Mouse (Mus musculus) liver, embryonic 16.5 days (tissue): ENCODE measurements at regions not wholly inside any gene's neighbourhood (a gene's known extent, or its start where the extent isn't known, plus 50 kb on each side); places are given as distances from the start of the nearest gene placed in this dataset.
"Not testable (repeated sequence)": the region's sequence is repeated elsewhere in the genome, so short reads cannot be mapped to it uniquely, and the experiment has no call there.

ENCODE experiments used
- ATAC-seq: fragments of 200-750 bp; cut with Nextera tagmentation; 2 replicates; pipeline ENCODE4 v1.8.0; 2017; ENCODE audit warnings: low read depth, mild to moderate bottlenecking, moderate number of reproducible peaks, moderate library complexity
- H3K27ac ChIP-seq: fragments of 300-500 bp; sonication (generic); 2 replicates; pipeline ENCODE4 v1.5.1; 2014; ENCODE audit warnings: mild to moderate bottlenecking, low read length
- H3K27me3 ChIP-seq: fragments of 300-500 bp; sonication (generic); 2 replicates; pipeline ENCODE4 v1.6.1; 2014; ENCODE audit warnings: low read depth, low read length, mixed read lengths; ENCODE audit not compliant: control insufficient read depth, insufficient read depth
- H3K36me3 ChIP-seq: fragments of 300-500 bp; sonication (generic); 2 replicates; pipeline ENCODE4 v1.6.1; 2014; ENCODE audit warnings: mild to moderate bottlenecking; ENCODE audit not compliant: control insufficient read depth, insufficient read depth
- H3K4me1 ChIP-seq: fragments of 300-500 bp; sonication (generic); 2 replicates; pipeline ENCODE4 v1.6.1; 2014; ENCODE audit warnings: low read depth, low read length, mixed read lengths; ENCODE audit not compliant: control insufficient read depth
- H3K4me2 ChIP-seq: fragments of 300-500 bp; sonication (generic); 2 replicates; pipeline ENCODE4 v1.6.1; 2014; ENCODE audit warnings: low read depth, low read length, mixed read lengths
- H3K4me3 ChIP-seq: fragments of 300-500 bp; sonication (generic); 2 replicates; pipeline ENCODE4 v1.5.1; 2014; ENCODE audit warnings: low read depth, mild to moderate bottlenecking, low read length
- H3K9ac ChIP-seq: fragments of 300-500 bp; sonication (generic); 2 replicates; pipeline ENCODE4 v1.6.1; 2014; ENCODE audit warnings: low read depth, low read length
- H3K9me3 ChIP-seq: fragments of 300-500 bp; sonication (generic); replicated peaks from 2 replicates; pipeline ENCODE4 v1.6.1; 2016; ENCODE audit warnings: low read length; ENCODE audit not compliant: control insufficient read depth
- WGBS: fragments of 180-500 bp; shearing (Covaris S2); extraction: QIAGEN DNeasy Blood & Tissue Kit; methylation state at CpG from one replicate; pipeline ENCODE4 v1.1.7; 2014; ENCODE audit not compliant: insufficient replicate concordance; 5-methylcytosine and 5-hydroxymethylcytosine counted together

- ATAC-seq: no peak
- no peaks in the 10 kb centered on the region for H3K9me3 ChIP-seq
- no peaks in the 10 kb centered on the region for H3K27me3 ChIP-seq
- 54% methylated on average over 7 of the region's 7 CpGs for WGBS
- H3K27ac ChIP-seq: no peak overlapping the region
- no peaks in the 10 kb centered on the region for H3K4me1 ChIP-seq
- H3K9ac ChIP-seq: no peak overlapping the region
- no peak overlapping the region for H3K4me2 ChIP-seq
- no peak overlapping the region for H3K4me3 ChIP-seq
- H3K36me3 ChIP-seq: no peaks in the 10 kb centered on the region
These were observed 102.8 kb upstream of the Pfn2 start for GRCm38 (mm10) chr3:57950431-57951331.

DNA sequence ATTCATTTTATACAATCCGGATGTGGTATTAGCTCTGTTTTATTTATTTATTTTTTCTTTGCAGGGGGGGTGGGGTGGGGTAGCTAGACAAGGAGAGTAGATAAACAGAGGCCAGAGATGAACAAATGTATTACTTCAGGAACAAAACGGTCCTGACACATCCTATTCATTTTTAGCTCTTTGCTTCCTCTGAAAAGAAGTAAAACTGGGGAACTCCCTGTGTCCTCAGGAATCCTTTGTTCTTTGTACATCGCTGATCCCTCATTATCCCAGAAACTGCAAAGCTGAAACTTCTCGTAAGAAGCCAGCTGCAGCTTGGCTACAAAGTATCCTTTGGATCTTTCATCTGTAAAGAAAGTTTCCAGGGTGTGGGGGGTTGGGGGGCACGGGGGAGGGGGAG lies 103.6 kb upstream of the Pfn2 start:
- Histone ChIP-seq H3K4me1 (no peaks in the 10 kb centered on the region), H3K27me3 (no peaks in the 10 kb centered on the region), H3K9me3 (no peaks in the 10 kb centered on the region), H3K9ac (no peak overlapping the region), H3K4me2 (no peak overlapping the region), H3K36me3 (no peaks in the 10 kb centered on the region), H3K27ac (no peak overlapping the region), H3K4me3 (no peak overlapping the region)
- no peak for ATAC-seq
- 46% methylated on average over 5 of the region's 5 CpGs for WGBS

- no peak for ATAC-seq
- Histone ChIP-seq H3K4me3 (no peak overlapping the region), H3K27ac (no peak overlapping the region), H3K4me1 (no peaks in the 10 kb centered on the region), H3K9ac (no peak overlapping the region), H3K27me3 (no peaks in the 10 kb centered on the region), H3K36me3 (no peaks in the 10 kb centered on the region), H3K4me2 (no peak overlapping the region), H3K9me3 (no peaks in the 10 kb centered on the region)
- 65% methylated on average over 4 of the region's 4 CpGs for WGBS
These were observed 109.5 kb upstream of the Pfn2 start for GRCm38 (mm10) chr3:57957352-57957751.

GRCm38 (mm10) chr3:57963965-57964364 lies 116.1 kb upstream of the Pfn2 start:
- 64% methylated on average over 7 of the region's 7 CpGs for WGBS
- H3K36me3 ChIP-seq: no peaks in the 10 kb centered on the region
- no peak overlapping the region for H3K4me2 ChIP-seq
- no peaks in the 10 kb centered on the region for H3K4me1 ChIP-seq
- H3K9me3 ChIP-seq: no peaks in the 10 kb centered on the region
- no peak overlapping the region for H3K9ac ChIP-seq
- H3K4me3 ChIP-seq: no peak overlapping the region
- no peaks in the 10 kb centered on the region for H3K27me3 ChIP-seq
- no peak for ATAC-seq
- no peak overlapping the region for H3K27ac ChIP-seq

GRCm38 (mm10) chr3:57970614-57971013 lies 122.7 kb upstream of the Pfn2 start:
- H3K9me3 ChIP-seq, H3K36me3 ChIP-seq, H3K4me3 ChIP-seq, H3K4me1 ChIP-seq, H3K27ac ChIP-seq, H3K4me2 ChIP-seq, ATAC-seq, H3K9ac ChIP-seq, H3K27me3 ChIP-seq: not testable (repeated sequence)
- WGBS: 69% methylated on average over 2 of the region's 2 CpGs

DNA sequence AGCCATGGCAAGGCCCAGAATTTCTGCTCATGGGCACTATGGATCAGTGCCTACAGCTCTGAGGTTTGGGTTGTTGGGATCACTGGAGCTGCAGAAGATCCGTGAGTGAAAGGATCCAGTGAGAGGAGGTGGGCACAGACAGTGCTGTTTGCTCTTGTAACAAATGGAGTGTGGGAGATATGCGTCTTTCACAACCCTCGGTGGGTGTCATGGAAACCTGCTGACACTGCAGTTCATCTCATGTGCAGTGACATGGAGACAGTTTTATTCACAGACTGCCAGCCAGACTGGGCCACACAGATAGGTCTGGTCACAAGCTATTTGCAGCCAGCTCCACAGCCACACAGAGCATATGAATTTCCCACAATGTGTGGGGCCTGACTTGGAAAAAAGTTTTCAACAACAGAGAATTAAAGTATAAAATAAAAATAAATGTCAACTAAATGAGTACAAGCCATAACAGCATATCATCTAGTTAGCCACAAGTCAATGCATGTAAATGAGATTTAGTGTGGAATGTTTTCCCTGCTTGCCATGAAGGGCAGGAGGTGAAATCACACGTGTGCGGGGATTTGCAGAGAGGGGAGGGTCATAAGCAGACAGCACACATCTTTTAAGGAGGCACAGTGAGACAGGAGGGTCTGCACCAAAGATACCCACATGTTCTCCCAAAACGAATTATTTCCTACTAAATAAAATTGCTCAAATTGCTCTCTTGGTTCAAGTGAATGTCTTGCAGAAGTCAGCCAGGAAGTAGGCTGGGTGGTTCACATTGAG lies 124.8 kb upstream of the Pfn2 start:
- H3K4me3 ChIP-seq: no peak overlapping the region
- H3K27me3 ChIP-seq: no peaks in the 10 kb centered on the region
- no peaks in the 10 kb centered on the region for H3K36me3 ChIP-seq
- WGBS: 52% methylated on average over 6 of the region's 6 CpGs
- no peak overlapping the region for H3K4me2 ChIP-seq
- H3K4me1 ChIP-seq: no peaks in the 10 kb centered on the region
- no peak overlapping the region for H3K27ac ChIP-seq
- no peak overlapping the region for H3K9ac ChIP-seq
- ATAC-seq: no peak
- H3K9me3 ChIP-seq: no peaks in the 10 kb centered on the region

DNA sequence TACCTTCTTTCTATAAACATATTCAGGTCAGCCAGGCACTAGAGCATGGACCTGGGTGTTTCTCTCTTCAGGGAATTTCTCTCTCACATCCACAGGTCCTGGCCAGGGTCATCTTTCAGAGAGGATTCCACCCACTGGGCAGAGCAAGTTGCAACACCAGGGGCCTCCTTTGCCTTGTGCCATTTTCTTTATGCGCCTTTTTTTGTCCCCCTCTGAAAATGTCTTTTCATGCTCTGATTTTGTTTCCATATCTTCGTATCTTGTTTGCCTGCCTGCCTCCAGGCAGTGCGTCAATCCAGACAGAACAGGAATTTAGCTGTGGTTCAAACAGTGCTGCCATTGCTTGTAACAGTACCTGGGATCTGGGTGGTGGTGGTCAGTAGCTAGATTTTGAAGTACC lies 125.7 kb upstream of the Pfn2 start:
- Histone ChIP-seq H3K27me3 (no peaks in the 10 kb centered on the region), H3K4me3 (no peak overlapping the region), H3K9me3 (no peaks in the 10 kb centered on the region), H3K27ac (no peak overlapping the region), H3K4me2 (no peak overlapping the region), H3K4me1 (no peaks in the 10 kb centered on the region), H3K9ac (no peak overlapping the region), H3K36me3 (no peaks in the 10 kb centered on the region)
- 63% methylated on average over 3 of the region's 3 CpGs for WGBS
- no peak for ATAC-seq

GRCm38 (mm10) chr3:57975379-57975778 lies 127.5 kb upstream of the Pfn2 start:
- 45% methylated on average over 5 of the region's 5 CpGs for WGBS
- no peak for ATAC-seq
- H3K4me2 ChIP-seq: no peak overlapping the region
- H3K4me3 ChIP-seq: no peak overlapping the region
- H3K9me3 ChIP-seq: no peaks in the 10 kb centered on the region
- no peak overlapping the region for H3K9ac ChIP-seq
- H3K27me3 ChIP-seq: no peaks in the 10 kb centered on the region
- H3K36me3 ChIP-seq: no peaks in the 10 kb centered on the region
- no peaks in the 10 kb centered on the region for H3K4me1 ChIP-seq
- H3K27ac ChIP-seq: no peak overlapping the region

GRCm38 (mm10) chr3:57976640-57977229 lies 128.9 kb upstream of the Pfn2 start:
- no peak overlapping the region for H3K4me2 ChIP-seq
- H3K36me3 ChIP-seq: no peaks in the 10 kb centered on the region
- no peaks in the 10 kb centered on the region for H3K27me3 ChIP-seq
- H3K27ac ChIP-seq: no peak overlapping the region
- no peaks in the 10 kb centered on the region for H3K4me1 ChIP-seq
- no peak overlapping the region for H3K9ac ChIP-seq
- no peaks in the 10 kb centered on the region for H3K9me3 ChIP-seq
- ATAC-seq: no peak
- no peak overlapping the region for H3K4me3 ChIP-seq
- 67% methylated on average over 5 of the region's 5 CpGs for WGBS
